Mouse (Mus musculus) heart, adult 9 months (tissue): Measurements from ENCODE around the gene Adamts14.

Source experiments
- DNase-seq, 2 experiments: peaks; one replicate each; pipeline ENCODE4 v3.0.0; 2022; ENCODE audit warnings: low spot score in 2 of 2

The Adamts14 gene

DNA sequence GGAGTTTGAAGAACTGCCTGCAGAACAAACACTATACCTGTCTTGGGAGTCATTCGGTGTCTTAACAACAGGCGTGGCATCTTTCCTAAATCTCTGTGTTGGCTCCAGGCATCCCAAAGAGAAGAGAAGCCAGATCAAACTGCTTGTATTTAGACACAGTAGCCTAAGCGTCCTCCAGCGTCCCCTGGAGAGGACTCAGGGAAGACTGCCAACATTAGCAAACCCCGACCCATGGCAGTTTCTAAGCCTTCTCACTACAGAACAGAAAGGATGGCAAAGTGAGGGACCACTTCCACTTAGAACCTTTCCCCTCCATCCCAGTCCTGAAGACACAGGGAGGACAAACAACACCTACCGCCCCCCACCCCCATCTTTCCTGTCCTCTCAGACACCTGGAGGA, 93.3 kb downstream of the Adamts14 start:
- DNase-seq: no peak

DNA sequence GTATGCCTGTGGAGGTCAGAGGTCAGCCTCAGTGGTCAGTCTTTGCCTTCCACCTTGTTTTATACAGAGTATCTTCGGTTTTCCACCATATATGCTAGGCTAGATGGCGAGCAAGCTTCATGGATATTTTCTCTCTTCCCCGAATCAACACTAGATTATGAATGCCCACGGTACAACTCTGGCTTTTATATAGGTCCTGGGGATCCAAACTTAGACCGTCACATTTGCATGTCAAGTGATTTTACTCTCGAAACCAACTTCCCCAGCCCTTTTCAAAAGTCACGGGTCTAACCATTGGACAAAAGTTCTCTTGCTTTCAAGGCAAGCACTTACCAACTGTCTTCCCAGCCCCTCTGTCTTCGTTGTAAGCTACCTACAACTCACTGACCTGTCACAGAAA, 94.6 kb downstream of the Adamts14 start:
- DNase-seq: no peak

DNA sequence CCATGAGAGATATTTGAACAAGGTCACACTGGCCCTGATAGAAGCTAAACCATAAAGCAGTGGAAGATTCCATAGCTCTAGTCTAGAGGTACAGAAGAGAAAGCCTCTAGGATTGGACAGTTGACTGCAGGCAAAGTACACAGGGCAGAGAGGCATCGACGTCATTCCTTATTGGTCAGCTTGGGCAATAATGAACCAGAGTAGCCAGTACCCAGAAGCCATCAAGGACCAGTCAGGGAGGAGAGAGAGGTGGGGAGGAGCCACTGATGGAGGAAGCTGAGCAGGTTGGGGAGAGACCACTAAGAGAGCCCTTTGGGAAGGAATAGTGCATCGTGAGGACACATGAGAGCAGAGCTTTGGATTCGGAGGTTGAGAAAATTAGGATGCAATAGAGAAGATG, 95.5 kb downstream of the Adamts14 start:
- no peak for DNase-seq

DNA sequence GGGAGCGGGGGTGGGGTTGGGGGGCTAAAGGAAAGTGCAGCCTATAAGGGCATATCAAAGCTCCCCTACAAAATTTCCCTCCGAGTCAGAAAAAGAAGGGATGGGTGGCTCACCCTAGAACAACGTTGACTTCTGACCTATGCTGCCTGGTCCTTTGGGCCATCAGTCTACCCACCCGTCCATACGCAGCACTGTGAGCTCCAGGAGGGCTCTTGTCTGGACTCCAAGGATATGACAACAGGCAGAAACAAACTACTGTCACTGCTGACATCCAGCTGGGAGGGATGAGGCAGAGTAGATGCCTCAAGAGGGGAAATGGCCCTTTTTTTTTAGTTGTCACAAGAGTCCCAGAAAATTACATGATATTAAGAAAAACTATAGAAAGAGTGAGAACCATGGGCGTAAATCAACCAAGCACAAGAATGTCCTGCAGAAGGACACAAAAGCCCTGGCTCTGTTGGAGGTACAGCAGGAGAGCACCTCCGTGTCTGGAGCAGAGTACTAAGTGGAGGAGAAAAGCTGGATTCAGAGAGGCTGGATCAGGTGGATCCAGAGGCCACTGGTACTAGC, 96.9 kb downstream of the Adamts14 start:
- DNase-seq: no peak

DNA sequence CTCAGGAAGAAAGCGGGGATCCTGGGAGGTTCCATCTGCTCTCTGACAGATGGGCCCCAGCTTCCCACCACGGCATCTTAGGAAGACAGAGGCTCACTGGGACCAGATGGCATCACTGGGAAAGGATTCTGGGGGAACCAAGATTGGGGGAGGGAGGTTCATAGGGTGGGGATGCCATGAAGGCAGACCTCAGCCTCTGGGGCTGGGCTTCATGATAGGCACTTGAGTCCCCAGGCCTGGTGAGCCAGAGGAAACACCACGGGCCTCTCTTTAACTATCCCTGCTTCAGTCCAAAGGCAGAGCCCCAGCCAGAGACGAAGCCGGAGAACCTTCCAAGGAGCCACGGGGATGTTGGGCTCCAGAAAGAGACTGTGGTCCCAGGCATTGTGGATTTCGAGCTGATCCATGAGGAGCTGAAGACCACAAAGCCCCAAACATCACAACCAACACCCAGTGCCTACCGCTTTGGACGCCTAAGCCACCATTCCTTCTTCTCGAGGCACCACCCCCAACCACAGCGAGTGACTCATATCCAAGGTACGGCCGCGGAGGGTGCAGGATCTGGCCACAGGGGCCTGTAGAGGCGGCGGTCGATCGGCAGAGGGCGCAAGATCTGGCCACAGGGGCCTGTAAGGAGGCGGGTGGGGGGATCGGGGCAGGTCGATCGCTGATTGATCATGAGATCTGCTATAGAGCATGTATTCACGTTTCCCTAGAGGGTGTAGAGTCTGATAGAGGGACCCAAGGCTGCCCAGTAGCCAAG, 97.6 kb downstream of the Adamts14 start:
- no peak for DNase-seq

DNA sequence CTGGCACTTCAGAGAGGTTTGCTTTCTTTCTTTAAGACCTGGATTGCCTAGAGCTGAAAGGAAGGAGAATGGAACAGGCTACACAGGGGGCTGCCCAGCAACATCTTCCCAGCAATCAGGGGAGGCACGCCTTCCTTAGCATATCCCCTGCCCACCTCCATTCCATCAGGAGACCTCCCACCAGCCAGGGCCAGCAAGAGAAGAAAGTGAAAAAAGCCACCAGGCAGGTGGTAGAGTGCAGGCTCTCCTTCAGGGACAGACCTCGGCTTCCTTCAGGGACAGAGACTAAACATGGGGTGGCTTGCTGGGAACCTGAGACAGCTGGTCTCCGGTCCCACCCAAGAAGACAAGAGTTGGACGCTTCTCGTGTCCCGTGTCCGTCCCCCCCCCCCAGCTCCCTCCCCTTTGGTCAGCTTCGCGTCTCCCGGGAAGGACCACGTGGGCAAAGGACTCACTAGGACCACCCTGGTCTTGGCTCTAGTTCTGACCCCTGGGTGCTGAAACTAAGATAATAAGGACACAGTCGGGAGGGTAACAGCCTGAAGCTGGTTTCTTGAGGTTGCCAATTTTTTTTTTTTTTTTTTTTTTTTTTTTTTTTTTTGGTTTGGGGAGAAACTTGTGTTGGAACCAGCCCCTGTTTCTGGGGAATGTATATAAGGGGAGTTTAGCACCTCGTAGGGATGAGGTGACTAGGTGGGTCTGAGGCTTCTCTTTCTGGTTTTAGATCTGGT, 98.4 kb downstream of the Adamts14 start:
- peak in 1 of 2 experiments; percentile 29 for DNase-seq

DNA sequence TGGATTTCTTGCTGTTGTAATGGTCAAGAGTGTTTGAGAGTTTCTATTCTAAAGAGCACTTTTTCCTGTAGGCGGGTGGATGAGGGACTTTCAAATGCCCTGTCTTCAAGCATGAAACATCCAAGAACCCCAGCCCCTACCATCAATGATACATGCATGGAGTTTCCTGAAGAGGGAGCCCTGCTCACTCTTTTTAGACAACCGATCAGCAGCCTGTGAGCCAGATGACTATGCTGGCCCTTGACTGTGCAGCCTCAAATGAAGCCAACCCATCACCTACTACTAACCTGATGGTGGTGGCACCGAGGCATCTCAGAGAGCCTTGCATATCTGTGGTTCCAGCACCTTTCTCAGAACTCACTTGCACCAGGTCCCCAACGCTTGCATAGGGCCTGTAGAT, 100.7 kb downstream of the Adamts14 start:
- DNase-seq: no peak

DNA sequence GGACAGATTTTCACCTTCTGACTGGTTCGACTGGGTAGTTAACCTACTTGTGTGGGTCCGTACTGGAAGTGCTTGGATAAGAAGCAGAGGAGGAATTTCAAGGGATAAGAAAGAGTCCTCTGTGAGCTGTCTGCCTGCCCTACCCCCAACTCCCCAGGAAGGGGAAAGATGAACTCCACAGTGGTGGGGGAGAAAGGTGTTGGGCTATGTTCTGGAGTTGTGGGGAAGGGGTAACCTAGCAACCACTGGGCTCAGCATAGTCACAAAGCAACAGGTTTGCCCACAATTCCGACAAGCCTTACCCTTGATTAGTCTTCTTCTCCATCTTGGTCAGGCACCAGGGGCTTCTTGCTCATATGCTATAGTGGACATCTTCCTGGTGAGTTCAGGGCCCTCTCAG, 101.6 kb downstream of the Adamts14 start, which contains the start of gene Tbata:
Tbata (plus strand) TSS at position 301 of the 400 bp plus-strand sequence.
- no peak for DNase-seq

DNA sequence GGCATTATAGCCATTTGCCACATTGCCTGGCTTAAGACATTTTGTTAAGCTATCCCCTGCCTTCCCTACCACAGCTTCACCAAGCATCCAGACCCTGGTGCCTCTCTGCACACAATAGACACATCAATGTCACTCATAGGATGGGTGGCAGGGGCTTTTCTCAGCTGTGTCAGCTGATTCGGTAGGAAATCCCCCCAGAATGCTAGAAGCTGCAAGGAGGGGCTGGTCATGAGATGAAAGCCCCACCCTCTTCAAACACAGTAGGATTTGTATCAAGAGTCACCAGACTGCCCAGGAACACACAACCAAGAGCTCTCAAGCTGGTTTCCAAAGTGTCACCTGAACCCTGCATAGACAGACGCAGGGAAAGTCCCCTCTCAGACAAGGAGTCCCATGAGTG, 104.8 kb downstream of the Adamts14 start:
- DNase-seq: no peak

DNA sequence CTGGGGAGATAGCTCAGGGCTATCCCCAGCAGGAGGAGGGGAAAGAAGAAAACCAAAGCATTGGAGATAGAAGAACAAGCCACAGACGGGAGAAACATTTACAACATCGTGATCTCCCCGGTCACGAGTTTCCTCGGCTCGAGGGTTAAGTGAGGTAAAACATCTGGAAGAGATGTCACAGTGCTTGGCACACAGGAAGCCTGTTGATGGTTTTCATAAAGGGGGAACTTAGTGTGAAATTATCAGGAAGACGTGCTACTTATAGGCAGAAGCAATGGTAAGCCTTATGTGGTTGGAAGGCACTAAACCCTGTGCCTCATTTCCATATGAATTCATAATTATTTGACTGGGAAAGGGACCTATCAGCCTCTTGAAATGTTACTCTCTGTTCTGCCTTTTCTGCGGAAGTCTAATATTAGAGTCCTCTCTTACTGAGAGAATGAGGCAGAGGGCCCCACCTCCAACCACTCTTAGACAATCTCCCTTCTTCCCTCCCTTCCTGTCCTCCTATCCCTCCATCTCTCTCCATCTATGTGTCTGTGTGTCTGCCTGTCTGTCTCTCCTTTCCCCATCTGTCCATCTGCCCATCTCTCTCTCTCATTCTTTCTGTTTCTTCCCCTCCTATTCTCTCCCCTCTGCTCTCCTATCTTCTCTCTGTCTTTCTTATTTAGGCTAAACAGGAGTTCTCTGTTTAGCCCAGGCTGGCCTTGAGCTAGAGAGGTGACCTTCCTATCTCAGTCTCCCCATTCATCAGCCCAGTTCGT, 105.7 kb downstream of the Adamts14 start:
- DNase-seq: peak; percentile 36 to 46

DNA sequence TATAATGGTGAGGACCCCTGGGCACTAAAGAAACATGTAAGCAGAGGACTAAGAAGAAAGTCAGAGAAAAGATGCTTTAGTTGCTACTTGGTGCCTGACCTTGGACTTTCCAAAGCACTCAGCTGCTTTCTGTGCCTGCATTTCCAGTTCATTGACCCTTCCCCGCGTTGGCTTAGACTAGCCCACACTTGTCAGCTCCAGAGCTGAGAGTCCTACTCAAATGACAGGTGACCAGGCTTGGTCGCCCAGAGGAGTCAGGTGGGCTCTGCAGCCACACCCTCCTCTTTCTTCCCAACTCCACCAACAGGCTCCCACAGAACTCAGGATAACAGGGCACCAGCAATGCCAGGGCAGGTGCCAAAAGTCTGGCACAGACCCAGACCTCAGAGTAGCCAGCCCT, 110.9 kb downstream of the Adamts14 start:
- no peak for DNase-seq

DNA sequence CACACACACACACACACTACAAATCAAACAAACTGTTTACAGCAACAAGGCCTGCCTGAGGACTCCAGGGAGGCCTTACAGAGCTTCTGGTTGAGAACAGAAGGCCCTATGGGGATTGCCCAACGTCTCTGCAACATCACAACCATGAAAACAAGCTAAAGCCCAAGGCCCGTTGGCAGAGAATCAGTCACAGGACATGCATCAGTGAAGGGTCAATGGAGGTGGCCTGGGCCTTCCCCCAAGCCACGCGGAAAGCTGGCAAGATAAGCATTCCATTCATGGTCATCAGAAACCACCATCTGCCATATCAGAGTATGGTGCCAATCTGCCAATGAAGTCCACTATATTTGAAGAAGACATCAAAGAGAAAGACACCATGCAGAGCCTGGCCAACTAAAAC, 112.6 kb downstream of the Adamts14 start:
- DNase-seq: peak; percentile 57 to 63

DNA sequence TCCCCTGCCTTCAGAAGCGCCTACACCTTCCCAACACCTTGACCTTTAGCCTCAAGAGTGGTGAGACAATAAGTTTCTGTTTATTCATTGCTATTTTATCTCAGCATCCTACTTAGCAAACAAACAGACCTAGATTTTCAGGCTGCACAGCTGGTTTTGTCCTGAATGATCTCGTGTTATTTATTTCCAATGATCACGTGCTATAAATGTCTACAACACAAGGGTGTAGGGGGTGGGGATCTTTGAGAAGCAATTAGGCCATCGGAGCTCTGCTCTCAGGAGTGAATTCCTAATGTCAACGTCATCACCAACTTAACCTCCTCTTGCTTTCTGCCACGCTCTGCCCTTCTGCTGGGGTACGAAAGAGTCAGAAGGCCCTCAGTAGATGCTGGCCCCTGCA, 113.1 kb downstream of the Adamts14 start:
- no peak for DNase-seq

DNA sequence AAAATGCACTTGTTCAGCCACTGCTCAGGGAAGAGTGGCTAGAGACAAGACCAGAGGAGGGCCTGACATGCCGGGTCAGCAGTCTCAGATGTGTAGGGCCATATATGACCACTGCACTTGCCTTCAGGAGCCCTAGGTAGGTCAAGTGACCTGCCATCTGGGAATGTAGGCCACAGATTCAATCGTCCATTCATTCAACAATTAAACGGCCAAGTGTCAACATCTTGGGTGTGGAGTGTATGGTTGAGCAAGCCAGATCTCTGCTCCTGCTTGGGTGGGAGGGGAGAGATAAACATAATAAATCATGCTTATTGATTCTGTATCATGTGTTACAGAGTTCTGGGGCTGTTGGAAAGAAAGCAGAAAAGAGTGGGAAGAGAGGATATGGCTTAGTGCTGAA, 114.6 kb downstream of the Adamts14 start:
- DNase-seq: no peak

DNA sequence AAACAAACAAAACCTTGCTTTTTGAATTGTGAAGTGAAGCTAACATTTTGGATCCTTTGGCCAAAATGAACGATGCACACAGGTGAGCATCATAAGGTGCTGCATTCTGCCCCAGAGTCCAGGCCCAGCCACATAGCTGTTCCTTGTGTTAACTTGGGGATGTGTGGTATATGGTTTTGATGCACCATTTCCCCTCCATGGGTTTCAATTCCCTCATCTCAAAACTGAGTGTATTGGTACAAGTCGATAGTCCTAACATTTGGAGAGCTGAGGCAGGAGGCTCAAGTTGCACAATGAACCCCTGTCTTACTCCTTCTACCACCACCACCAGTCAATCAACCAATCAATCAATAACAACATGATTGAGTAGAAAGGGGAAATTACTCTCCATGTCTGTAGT, 116.8 kb downstream of the Adamts14 start:
- no peak for DNase-seq

DNA sequence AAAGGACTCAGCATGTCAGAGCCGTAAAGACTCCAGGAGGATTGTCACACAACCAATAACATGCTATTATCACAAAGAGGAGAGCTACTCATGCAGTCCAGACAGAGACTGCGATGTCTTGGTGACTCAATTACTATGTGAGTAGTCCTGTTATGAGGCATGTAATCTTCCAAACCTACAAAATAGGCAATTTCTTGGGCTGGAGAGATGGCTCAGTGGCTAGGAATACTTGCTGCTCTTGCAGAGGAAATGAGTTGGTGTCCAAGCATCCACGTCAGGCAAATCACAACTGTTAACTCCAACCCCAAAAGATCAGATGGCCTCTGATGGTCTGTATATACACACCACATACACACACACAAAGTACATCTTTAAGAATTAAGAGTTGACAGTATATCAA, 117.6 kb downstream of the Adamts14 start:
- no peak for DNase-seq

DNA sequence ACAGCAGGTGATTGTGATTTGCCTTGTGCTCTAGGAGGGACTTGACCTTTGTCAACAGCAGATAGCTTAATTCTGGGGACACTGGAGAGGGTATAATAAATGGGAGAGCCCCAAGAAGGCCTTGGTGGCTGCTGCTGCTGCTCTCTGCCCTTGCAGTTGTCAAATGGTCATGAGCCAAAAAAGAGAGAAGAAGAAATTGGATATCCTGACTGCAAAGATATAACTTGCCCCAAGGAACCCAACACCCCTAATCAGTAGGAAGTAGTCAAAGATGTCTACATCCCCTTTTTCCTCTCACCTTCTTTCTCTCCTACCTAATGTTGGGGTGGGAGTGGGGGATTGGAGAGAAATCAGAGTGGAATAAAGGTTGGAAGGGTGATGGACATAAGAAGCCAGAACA, 121.1 kb downstream of the Adamts14 start:
- no peak for DNase-seq

DNA sequence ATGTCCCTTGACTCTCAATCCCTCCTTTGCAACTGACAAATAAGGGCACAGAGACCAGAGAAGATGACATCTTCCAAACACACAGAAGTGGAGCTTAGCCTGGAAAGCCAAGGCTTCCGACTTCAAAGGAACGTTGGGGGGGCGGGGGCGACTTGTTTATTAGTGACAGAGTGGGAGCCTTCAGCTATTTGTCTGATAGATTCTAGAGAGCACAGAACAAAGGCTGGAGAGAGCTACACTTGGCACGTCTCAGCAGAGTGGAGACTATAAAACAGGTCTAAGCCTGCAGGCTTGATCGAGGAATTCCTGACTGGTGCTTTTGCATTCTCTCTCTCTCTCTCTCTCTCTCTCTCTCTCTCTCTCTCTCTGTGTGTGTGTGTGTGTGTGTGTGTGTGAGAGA, 122.6 kb downstream of the Adamts14 start:
- no peak for DNase-seq

DNA sequence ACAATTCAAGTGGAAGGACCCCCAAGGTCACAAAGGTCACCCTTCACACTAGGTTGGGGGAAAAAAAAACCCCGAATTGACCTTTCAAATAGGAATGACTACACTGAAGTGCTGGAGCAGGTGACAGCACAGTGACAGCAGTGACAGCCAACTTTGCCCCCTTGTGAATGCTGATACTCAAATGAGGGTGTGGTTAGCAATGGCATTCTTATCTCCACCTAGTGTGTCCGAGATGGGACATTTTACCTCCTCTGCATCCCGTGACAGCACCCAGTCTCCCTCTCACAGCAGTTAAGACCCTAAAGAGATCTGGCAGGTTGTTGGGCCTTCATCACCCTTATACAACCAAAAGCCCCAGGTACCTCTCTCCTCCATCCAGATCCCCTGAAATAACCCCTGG, 123.8 kb downstream of the Adamts14 start:
- no peak for DNase-seq

DNA sequence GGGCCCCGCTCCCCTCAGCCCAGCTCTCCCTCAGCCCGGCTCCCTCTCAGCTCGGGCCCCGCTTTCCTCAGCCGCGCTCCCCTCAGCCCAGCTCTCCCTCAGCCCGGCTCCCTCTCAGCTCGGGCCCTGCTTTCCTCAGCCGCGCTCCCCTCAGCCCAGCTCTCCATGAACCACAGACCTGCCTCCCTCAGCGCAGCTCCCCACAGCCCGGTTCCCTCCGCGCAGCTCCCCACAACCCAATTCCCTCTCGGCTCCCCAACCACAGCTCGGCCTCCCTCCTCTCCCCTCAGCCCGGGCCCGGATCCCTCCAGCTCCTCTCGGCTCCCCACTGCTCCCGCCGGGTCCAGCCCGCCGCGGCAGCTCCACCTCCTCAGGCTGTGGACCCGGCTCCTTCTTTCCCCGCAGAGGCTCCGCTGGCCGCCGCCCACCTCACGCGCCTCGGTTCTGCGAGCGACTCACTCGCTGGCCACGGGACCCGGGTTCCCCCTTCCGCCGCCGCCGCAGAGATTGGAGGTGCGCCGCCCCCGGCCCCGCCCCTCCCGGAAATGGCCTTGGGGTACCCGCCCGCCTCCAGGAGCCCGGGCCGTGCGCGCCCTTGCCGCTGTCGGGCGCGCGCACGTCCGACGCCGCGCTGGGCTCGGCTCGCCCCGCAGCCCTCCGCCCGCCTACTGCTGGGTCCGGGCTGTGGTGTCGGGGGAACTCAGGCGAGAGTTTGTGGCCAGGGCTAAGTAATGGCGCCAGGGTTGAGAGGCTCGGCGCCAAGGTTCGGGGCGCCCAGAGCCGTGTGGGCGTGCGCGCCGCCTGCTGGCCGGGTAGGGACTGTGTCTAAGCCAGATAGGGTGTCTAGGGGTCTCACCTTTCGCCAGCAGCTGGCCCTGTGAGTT, 125.8 kb downstream of the Adamts14 start, which contains the start of gene Sgpl1:
Sgpl1 (minus strand) TSS at position 547 of the 884 bp plus-strand sequence.
- DNase-seq: peak; percentile 87 to 88
